Mouse (Mus musculus): ENCODE data around the gene Csnk2b. TPM values are rescaled to one million over a fixed set of nuclear protein-coding genes. Genes with fewer than 3 reads are reported as not detected.

Gene Csnk2b
- polyA plus RNA-seq, 1 experiment from 2014 or later: 131 TPM

GRCm38 (mm10) chr17:35133517-35133916, 11.7 kb upstream of the Csnk2b start:
- ATAC-seq (no peak), DNase-seq (no peak)
- Histone ChIP-seq H3K9ac (replicated peaks) (no peak overlapping the region), H3K27me3 (ENCODE audit: insufficient read depth, low read length) (no peaks in the 10 kb centered on the region), H3K27ac (ENCODE audit: low read depth) (no peak overlapping the region), H3K4me3 (ENCODE audit: low read depth, low read length) (no peak overlapping the region), H3K36me3 (replicated peaks; ENCODE audit: insufficient read depth, low read length) (peaks cover 16% of the 10 kb centered on the region), H3K4me1 (ENCODE audit: insufficient read depth) (peaks cover 14% of the 10 kb centered on the region), H3K9me3 (ENCODE audit: low read length) (no peaks in the 10 kb centered on the region), H3K4me2 (ENCODE audit: low read depth, low read length) (0 out of 2 replicates have a peak overlapping the region, but pooled peaks have one; percentile 82)
- no peak for TF ChIP-seq CTCF (IDR thresholded peaks at IDR 0.05; ENCODE audit: low read depth)
- TF ChIP-seq EP300 (IDR thresholded peaks at IDR 0.05; ENCODE audit: low read depth): no peak
- WGBS (ENCODE audit: insufficient replicate concordance): 90% methylated on average over 7 of the region's 7 CpGs

- WGBS (ENCODE audit: insufficient replicate concordance): 58% methylated on average over 3 of the region's 3 CpGs
- no peak for DNase-seq
Measured at GRCm38 (mm10) chr17:35132174-35132560, 10.3 kb upstream of the Csnk2b start.

GRCm38 (mm10) chr17:35131500-35132173, 9.8 kb upstream of the Csnk2b start, which contains the start of gene Apom:
Gene Apom (minus strand): TSS chr17:35132050.
- Histone ChIP-seq H3K9me3 (ENCODE audit: low read length) (no peaks in the 10 kb centered on the region), H3K36me3 (replicated peaks; ENCODE audit: insufficient read depth, low read length) (peaks cover 15% of the 10 kb centered on the region), H3K27ac (ENCODE audit: low read depth) (peak within 1 kb of the TSS; percentile 88), H3K9ac (replicated peaks) (peak within 1 kb of the TSS; percentile 46; the same call in 1 of the 2 replicates), H3K4me3 (ENCODE audit: low read depth, low read length) (peak within 1 kb of the TSS; percentile 36), H3K4me1 (ENCODE audit: insufficient read depth) (peaks cover 20% of the 10 kb centered on the region), H3K4me2 (ENCODE audit: low read depth, low read length) (peak within 1 kb of the TSS; percentile 64), H3K27me3 (ENCODE audit: insufficient read depth, low read length) (no peaks in the 10 kb centered on the region)
- DNase-seq (peak; percentile 52), ATAC-seq (peak; percentile 6; the same call in 1 of the 2 replicates)
- 65% methylated on average over 15 of the region's 15 CpGs for whole genome bisulfite sequencing (ENCODE audit: insufficient replicate concordance)
- TF ChIP-seq EP300 (IDR thresholded peaks at IDR 0.05; ENCODE audit: low read depth) (no peak), CTCF (IDR thresholded peaks at IDR 0.05; ENCODE audit: low read depth) (no peak)

More at GRCm38 (mm10) chr17:35132174-35132560, 10.3 kb upstream of the Csnk2b start:
- ATAC-seq: no peak
- Histone ChIP-seq H3K4me3 (ENCODE audit: low read depth, low read length) (no peak overlapping the region), H3K9ac (replicated peaks) (no peak overlapping the region), H3K4me2 (ENCODE audit: low read depth, low read length) (peak overlapping the region; percentile 10), H3K9me3 (ENCODE audit: low read length) (no peaks in the 10 kb centered on the region), H3K27me3 (ENCODE audit: insufficient read depth, low read length) (no peaks in the 10 kb centered on the region), H3K4me1 (ENCODE audit: insufficient read depth) (peaks cover 19% of the 10 kb centered on the region), H3K27ac (ENCODE audit: low read depth) (peak overlapping the region; percentile 88), H3K36me3 (replicated peaks; ENCODE audit: insufficient read depth, low read length) (peaks cover 15% of the 10 kb centered on the region)
- TF ChIP-seq CTCF (IDR thresholded peaks at IDR 0.05; ENCODE audit: low read depth): no peak
- no peak for TF ChIP-seq EP300 (IDR thresholded peaks at IDR 0.05; ENCODE audit: low read depth)

GRCm38 (mm10) chr17:35131038-35131437, 9.2 kb upstream of the Csnk2b start:
- peak overlapping the region; percentile 46; the same call in 1 of the 2 replicates for H3K9ac ChIP-seq (replicated peaks)
- peaks cover 20% of the 10 kb centered on the region for H3K4me1 ChIP-seq (ENCODE audit: insufficient read depth)
- peak overlapping the region; percentile 36 for H3K4me3 ChIP-seq (ENCODE audit: low read depth, low read length)
- no peak for DNase-seq
- no peaks in the 10 kb centered on the region for H3K27me3 ChIP-seq (ENCODE audit: insufficient read depth, low read length)
- TF ChIP-seq CTCF (IDR thresholded peaks at IDR 0.05; ENCODE audit: low read depth): no peak
- TF ChIP-seq EP300 (IDR thresholded peaks at IDR 0.05; ENCODE audit: low read depth): no peak
- peak overlapping the region; percentile 64 for H3K4me2 ChIP-seq (ENCODE audit: low read depth, low read length)
- no peak for ATAC-seq
- H3K36me3 ChIP-seq (replicated peaks; ENCODE audit: insufficient read depth, low read length): peaks cover 15% of the 10 kb centered on the region
- peak overlapping the region; percentile 66 for H3K27ac ChIP-seq (ENCODE audit: low read depth)
- no peaks in the 10 kb centered on the region for H3K9me3 ChIP-seq (ENCODE audit: low read length)
- 62% methylated on average over 8 of the region's 8 CpGs for WGBS (ENCODE audit: insufficient replicate concordance)

- no peak for DNase-seq
- ATAC-seq: no peak
- Histone ChIP-seq H3K36me3 (replicated peaks; ENCODE audit: insufficient read depth, low read length) (peaks cover 18% of the 10 kb centered on the region), H3K4me1 (ENCODE audit: insufficient read depth) (peaks cover 30% of the 10 kb centered on the region), H3K9ac (replicated peaks) (no peak overlapping the region), H3K27me3 (ENCODE audit: insufficient read depth, low read length) (no peaks in the 10 kb centered on the region), H3K27ac (ENCODE audit: low read depth) (no peak overlapping the region), H3K4me3 (ENCODE audit: low read depth, low read length) (no peak overlapping the region), H3K4me2 (ENCODE audit: low read depth, low read length) (no peak overlapping the region), H3K9me3 (ENCODE audit: low read length) (no peaks in the 10 kb centered on the region)
- whole genome bisulfite sequencing (ENCODE audit: insufficient replicate concordance): 60% methylated on average over 11 of the region's 11 CpGs
- TF ChIP-seq CTCF (IDR thresholded peaks at IDR 0.05; ENCODE audit: low read depth) (no peak), EP300 (IDR thresholded peaks at IDR 0.05; ENCODE audit: low read depth) (no peak)
Measured at GRCm38 (mm10) chr17:35128996-35129395, 7.1 kb upstream of the Csnk2b start.

GRCm38 (mm10) chr17:35127017-35127416, 5.2 kb upstream of the Csnk2b start:
- no peak for ATAC-seq
- peak overlapping the region; percentile 81 for H3K4me2 ChIP-seq (ENCODE audit: low read depth, low read length)
- no peak for DNase-seq
- peak overlapping the region; percentile 60 for H3K4me3 ChIP-seq (ENCODE audit: low read depth, low read length)
- TF ChIP-seq EP300 (IDR thresholded peaks at IDR 0.05; ENCODE audit: low read depth) (no peak), CTCF (IDR thresholded peaks at IDR 0.05; ENCODE audit: low read depth) (no peak)
- H3K27me3 ChIP-seq (ENCODE audit: insufficient read depth, low read length): no peaks in the 10 kb centered on the region
- H3K4me1 ChIP-seq (ENCODE audit: insufficient read depth): peaks cover 34% of the 10 kb centered on the region
- WGBS (ENCODE audit: insufficient replicate concordance): 35% methylated on average over 13 of the region's 13 CpGs
- H3K36me3 ChIP-seq (replicated peaks; ENCODE audit: insufficient read depth, low read length): peaks cover 24% of the 10 kb centered on the region
- no peaks in the 10 kb centered on the region for H3K9me3 ChIP-seq (ENCODE audit: low read length)
- H3K9ac ChIP-seq (replicated peaks): peak overlapping the region; percentile 76
- H3K27ac ChIP-seq (ENCODE audit: low read depth): peak overlapping the region; percentile 90

Data from liver, postnatal 0 days (tissue).